Mouse (Mus musculus) gastrocnemius, adult 8-10 months (tissue): ENCODE measurements around the gene Pmp22. TPM values are rescaled to one million over a fixed set of nuclear protein-coding genes. Genes with fewer than 3 reads are reported as not detected.

Experiments
- DNase-seq, 2 experiments: peaks; one replicate each; pipeline ENCODE4 v3.0.0; 2022; ENCODE audit warnings: low spot score in 2 of 2
- total RNA-seq, 4 experiments: library from RNA; stranded (reverse); gene quantifications; 2 replicates each; pipeline ENCODE4 v1.2.4; 2022

Pmp22 gene
- total RNA-seq = 10 to 100 TPM; 12.7 to 25.4 (median 23.4) TPM

DNA sequence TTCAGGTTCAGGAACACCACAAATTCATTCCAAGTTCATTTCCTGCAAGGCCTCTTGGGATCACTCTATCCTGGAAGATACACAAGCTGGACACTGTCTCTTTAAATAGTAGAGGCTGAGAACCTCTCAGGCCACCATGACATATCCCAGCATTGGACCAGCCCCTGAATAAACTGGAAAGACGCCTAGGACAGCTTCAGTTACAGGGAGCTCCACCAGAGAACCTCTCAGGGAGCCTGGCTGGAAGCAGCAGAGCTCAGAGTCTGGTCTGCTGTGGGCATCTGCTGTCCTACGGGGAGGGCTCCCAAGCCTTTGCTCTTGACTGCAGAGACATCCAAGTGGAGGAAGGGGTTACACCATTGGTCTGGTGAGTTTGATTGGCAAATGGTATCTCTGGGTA lies at the start of gene Pmp22:
Pmp22 (plus strand) TSS at position 199 of the 400 bp plus-strand sequence.
- peak; percentile 46 to 56 for DNase-seq

DNA sequence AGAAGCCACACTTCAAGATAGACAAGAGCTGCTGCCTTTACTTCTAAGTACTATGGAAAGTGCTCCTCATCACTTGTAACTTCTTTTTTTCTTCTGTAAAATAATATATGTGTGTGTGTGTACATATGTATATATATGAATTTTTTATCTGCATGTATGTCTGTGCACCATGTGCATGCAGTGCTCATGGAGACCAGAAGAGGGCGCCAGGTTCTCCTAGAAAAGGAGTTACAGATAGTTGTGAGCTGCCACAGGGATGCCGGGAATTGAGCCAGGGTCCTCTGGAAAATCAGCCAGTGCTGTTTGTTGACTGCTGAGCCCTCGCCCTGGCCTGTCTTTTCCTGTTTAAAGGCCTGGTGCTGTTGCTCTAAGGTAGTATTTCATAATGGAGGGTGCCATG lies 44.2 kb upstream of the Pmp22 start:
- no peak for DNase-seq

DNA sequence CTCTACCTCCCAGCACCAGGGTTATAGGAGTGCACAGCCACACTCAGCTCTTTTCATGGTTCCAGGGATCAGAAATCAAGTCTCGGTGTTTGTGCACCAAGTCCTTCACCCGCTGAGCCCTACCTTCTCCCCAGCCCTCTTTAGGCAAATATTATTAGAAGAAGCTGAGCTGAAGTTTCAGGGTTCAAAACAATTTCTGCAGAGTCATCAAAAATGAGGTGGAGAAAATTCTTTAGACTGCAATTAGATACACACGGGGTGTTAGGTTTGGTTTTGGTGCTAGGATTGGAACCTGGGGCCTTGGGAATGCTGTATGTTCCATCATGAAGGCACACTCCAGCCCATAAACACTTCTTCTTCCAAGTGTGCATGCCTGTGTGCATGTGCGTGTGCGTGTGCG lies 40.1 kb upstream of the Pmp22 start:
- no peak for DNase-seq

DNA sequence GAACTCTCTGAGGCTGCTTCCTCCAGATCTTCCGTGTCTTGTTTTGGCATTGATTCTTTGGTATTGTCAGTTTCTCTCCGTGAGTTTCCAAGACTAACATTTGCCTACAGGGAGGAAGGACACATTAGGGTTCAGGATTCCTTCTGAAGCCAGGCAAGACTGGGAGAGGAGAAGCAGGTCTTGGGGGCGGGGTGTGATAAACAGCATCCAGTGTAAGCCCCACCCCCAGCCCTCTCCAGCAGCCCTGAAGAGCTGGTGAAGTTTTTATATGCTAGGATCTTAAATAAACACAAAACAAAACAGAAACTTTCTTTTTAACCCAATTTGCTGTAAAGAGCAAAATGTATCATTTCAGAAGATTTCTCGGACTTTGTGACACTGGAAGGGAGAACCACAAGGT lies 38.6 kb upstream of the Pmp22 start:
- no peak for DNase-seq

DNA sequence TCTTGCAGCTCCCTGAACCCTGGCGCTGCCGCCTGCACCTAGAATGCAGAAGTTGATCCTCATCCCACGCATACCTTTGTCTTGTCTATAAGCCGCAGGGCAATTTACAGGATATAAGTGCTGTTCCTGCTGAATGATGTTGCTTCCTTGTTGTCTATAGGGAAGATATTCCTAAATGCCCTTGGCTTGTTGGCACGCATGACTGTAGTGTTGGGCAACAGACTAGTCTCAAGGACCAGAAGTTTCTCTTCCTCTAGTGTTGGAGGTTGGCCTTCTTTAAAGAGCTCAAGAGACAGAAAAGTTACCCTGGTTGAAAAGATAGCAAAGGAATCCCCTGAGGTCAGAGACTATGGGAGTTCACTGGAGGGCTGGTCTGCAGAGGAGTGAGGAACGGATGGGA lies 37.8 kb upstream of the Pmp22 start:
- no peak for DNase-seq

DNA sequence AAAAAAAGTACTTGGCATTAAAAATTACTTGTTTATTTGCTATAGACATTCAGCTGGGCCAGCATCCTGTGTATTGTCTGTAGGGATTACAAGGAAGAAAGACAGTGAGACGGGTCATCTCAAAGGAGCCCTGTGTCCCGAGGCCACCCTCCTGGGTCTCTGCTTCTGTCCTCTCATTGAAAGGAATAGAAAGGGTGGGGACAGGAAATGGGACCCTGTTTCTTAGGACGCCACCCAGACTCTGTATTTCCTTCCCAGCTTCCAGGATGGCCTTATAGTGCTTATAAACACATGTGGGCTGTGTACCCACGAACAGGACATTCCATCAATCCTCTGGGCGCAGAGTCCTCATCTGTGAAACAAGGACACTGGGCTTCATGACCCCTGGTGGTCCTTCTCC lies 36.5 kb upstream of the Pmp22 start:
- no peak for DNase-seq

DNA sequence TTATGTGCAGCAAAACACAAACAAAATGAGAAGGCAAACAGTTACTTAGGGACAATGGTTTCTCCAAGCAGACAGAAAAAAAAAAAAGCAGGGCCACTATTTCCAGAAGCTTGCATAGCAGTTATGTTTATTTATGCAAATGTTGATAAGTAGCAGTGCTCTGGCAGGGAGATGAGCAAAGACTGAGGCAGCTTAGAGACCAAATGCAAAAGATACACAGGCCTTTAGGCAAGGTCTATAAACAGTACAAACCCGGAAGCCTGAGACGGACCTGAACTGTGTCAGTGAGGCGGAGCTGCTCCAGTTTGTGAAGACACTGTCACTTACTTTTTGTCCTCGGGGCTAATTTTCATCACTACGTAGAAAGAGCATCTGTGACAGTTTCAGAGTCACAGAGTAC lies 35.2 kb upstream of the Pmp22 start:
- DNase-seq = no peak

DNA sequence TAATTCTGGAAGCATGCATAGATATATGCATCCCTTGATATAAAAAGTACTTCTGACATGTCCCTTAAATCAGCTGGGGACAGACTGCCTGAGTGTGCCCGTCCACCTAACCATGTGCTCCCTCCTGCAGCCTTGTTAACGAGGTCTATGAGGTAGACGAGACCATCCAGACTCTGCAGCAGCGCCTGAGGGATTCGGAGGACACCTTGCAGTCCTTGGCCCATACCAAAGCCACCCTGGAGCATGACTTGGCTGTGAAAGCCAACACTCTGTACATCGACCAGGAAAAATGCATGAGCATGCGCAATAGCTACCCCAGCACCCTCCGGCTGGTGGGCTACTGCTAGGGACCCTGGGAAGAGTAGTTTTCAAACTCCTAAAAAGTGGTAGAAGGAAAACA lies 34.3 kb upstream of the Pmp22 start:
- DNase-seq = no peak

DNA sequence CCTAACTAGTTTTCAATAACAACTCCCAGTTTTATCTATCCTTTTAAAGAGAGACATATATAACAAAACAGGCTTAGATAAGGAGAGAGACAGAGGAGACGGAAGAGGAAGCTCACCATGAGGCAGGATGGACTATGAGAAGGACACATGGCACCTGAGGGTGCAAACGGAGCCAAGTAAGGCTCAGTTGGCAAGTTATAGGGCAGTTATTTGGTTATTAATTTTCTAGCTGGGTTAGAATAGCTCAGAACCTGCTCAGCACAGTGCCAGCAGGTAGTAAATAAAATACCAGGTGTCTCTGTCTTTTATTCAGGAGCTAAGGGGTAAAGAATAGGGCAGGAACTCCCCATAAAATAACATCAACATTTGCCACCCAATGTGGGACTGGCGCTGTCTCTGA lies 30.8 kb upstream of the Pmp22 start:
- DNase-seq = no peak

DNA sequence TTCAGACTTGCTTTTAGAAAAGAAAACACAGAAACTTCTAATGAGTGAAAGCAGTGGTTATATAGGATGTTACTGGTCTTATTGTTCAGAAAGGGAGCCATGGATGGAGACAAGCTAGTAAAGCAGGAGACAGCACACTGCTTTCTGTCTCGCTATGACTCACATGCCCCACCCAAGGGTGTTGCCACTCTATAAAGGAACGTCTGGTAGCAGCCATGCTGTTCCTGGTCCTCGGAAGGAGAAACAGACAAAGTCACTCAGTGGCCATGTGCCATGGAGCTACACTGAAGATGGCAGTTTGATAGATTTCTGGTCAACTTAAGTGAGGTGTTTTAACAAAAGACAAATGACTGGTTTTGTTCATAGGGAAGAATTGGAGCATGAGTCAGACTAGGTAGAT lies 29.4 kb upstream of the Pmp22 start:
- no peak for DNase-seq

DNA sequence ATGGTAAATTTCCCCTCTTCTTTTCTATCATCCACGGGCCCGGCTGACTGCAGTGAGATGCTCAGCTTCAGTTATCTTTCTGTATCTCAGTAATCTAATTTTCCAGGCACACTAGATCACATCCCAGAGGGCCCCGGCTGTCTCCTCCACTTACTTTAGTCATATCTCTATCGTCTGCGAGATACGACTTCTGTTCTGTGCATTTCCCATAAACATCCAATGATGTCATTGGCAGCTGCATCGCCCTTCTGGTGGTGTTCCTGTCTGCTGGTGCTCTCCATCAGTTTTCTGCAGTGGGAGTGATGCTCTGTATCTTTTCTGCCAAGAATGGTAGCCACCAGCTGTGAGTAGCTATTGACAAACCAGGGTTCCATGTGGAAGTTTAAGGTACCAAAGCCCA lies 25.5 kb upstream of the Pmp22 start:
- no peak for DNase-seq

DNA sequence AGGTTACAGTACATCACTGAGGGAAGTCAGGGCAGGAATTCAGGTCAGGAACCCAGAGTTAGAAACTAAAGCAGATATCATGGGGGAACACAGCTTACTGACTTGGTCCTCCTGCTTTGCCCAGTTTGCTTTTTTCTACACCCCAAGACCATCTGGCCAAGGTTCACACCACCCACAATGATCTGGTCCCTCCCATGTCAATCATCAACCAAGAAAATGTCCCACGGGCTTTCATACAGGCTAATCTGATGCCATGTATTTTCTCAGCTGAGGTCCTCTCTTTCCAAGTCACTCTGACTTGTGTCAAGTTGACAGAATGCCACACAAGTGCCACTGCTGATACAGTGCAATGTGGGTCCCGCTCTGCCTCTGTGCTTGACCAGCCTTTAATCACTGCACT lies 24.8 kb upstream of the Pmp22 start:
- DNase-seq = no peak

DNA sequence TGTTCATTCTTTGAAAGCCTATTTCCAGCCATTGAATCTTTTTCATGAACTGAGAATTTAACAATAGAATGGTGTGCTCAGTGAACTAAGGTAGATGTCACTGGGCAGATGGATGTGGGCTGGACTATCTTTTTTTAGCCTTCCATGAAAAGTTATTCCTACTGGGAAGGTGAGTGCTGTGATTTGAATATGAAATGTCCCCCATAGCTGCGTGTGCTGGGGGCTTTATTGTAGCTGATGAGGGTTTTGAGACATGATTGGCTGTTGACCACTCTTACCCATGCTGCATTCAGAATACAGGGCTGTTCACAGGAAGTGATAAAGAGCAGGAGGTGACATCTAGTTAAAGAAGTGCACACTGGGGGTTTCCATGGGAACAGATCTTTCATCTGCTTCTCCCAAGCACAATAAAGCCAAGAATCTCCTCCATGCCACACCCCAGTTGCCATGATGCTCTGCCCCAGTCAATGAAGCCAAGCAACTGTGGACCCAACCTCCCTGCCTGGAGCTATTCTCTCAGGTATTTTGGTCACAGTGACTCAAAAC lies 19.5 kb upstream of the Pmp22 start:
- no peak for DNase-seq

DNA sequence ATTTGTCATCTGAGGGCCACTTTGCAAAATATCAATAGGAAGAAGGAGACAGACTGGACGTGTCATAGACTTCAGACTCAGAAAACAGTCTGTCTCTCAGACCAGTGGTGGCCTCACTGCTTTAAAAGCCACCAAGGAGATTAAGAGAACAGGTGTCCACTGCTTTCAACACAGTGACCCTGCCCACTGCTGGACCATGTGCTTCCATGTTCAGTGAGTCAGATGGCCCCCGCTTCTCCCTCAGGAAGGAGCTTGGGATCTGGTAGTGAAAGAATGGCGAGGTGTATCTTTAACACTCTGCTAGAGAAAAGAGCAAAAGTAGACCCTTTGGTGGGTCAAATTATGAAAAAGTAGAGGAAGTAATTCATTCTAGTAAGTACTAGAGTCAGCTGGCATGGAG lies 18.5 kb upstream of the Pmp22 start:
- no peak for DNase-seq

DNA sequence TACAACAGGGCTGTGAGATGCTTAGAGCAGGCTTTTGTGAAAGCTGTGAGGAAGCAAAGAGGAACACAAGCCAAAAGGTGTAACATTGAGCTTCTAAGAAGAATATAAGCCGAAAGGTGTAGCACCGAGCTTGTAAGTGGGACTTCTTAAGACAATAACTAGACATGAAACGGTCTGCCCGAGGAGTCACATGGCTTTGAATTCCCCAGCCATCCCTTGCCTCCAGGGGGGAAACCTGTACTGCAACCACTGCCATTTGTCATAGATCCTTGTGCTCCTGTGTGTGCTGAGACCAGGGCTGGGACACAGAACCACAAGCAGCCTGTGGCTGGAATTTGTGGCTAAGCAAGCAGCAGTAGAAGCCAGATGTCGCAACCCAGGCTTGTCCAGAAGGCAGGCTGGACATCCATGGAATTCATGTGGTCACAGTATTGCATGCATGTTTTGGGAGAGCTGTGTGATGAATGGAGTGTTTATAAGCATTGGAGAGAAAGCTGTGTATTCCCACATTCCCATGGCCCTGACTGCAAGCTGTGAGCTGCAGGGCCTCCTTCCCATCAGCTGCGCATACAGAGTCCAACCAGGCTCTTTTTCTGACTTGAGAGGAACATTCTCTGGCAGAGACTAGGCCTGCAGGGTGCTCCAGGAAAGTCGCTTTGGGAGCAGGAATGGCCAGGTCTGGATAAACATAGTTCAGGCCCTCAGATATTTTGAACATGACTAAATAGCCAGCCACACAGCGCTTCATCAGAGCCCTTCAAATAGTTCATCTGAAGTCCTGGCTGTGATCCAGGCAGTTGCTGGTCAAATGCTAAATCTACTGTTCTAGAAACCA lies 13.8 kb upstream of the Pmp22 start:
- DNase-seq = peak; percentile 36 to 56

DNA sequence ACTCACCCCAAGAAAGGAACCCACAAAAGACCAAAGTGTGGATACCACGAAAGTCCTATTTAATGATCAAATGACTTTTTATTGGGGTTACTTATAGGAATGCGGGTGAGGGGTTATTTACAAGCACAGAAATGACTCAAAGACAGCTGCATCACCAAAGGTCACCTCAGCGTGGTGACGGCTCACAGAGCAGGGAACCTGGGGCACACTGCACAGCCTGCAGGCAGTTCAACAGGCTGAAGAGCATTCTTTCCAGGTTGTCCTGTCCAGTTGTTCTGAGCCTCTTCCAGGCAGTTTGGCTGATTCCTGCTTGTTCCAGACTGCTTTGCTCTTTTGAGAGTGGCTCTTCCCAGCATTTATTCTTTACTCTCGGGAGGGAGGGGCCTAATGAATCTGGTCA lies 12.1 kb upstream of the Pmp22 start:
- no peak for DNase-seq

DNA sequence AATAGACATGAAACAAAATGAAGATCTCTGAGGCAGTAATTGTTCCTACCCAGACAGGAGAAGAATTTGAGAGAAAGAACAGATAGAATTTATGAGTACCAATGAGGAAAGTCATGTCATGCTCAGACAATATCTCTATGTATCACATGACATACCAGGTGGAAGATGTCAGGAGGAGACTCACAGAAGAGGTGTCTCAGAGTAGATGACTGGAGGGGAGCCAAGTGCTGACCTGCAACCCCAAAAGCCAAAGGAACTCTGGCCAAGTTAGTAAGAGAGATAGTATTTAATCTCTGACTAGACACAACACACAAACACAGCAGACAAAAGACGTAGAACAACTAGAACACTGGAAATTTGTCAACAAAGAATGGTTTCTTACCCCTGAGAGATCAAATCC lies 11.5 kb upstream of the Pmp22 start:
- no peak for DNase-seq

DNA sequence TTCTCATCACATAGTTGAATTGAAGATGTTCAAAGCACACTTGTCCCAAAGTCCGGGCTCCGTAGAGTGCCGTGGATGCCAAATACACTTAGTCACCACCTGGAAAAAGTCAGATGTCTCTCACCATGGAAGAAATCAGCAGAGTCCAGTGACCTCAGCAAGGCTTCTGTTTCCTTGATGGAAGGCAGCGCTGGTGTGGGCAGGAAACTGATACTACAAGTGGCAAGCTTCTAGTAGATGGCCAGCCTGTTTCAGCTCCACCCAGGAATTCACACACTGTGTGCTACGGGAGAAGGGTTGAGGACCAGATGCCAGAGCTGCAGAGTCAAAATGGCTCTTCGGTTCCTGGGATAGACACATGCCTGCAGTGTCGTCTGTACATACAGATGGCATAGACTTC lies 9.0 kb upstream of the Pmp22 start:
- no peak for DNase-seq

DNA sequence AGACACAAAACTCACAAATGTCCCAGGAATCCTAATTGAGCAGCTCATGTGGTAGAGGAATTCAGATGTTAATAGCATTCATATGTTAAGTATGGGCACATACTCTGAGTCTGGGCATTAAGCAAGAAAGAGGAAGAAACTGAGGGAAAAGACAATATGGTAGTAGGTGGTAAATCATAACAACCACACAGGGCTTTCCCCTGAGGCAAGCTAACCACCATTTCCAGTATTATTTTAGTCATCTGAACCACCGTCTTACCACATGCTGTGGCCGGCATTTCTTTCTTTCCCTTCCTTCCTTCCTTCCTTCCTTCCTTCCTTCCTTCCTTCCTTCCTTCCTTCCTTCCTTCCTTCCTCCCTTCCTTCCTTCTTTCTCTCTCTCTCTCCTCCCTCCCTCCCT lies 6.5 kb upstream of the Pmp22 start:
- no peak for DNase-seq

DNA sequence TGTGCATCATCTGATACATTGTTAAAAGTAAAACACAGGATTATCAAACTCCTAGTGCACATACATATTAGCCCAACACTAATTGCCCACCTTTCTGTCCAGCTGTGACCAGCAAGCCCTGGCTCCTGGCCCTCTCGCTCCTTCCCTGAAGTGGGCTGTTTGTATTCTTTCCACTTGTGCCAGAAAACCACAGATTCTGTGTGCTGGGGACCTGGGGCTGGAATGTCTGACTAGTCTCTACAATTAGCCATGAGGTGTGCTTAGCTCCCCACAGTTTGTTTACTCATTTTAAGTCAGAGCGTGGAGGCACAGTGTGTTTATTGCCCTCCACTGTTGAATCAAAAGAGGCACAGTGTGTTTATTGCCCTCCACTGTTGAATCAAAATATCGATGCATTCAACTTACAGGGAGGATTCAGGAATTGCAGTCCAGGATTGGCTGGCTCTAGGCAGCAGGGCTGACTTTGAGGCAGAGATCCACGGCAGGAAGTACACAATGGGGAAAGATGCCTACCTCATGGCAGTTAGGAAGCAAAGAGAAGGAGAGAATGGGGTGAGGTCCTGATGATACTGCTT lies 5.9 kb upstream of the Pmp22 start:
- no peak for DNase-seq

DNA sequence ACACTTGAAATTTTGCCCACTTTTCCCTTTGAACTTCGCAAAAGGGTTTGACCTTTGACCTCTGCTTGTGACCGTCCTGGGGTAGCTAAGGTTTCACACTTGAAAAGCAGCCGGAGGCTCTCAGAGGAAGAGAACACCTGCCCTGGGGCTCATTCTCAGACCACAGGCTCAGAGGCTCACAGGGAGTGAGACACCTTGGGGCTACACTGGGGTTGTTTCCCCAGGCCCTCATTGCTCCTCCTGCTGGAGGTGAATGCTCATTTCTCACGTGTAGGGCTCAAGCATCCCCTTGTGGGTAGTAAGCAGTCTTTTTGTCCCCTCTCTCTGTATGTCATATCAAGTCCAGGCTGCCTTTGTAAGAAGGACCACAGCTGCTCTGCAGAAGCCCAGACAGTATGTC lies 4.5 kb upstream of the Pmp22 start:
- DNase-seq = no peak

DNA sequence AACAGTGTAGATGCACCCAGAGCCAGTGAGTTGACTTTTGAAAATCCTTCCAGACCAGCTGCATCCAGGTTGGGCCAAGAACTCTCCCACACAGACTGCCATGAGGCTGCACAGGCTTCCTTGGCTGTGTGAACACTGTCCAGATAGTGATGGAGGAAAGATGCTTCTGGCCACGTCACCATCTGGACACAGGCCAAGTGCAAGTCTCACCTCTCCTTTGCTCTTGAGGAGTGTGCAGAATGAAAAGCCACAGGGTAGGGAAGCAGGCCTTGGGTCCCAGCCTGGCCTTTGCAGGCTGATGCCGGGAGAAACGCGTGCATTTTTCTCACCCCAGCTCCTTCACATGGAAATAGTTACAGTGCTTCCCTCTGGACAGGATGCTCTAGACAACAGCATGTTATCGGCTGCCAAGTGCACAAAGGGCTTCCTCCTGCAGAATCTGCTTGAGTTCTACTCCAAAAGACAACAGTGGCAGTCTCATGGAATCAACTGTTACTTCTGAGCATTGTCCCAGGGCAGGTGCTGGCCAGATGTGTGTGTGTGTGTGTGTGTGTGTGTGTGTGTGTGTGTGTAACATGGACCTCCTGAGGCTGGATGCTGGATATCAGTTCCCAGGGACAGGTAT lies 2.8 kb upstream of the Pmp22 start:
- peak; percentile 39 to 50 for DNase-seq

DNA sequence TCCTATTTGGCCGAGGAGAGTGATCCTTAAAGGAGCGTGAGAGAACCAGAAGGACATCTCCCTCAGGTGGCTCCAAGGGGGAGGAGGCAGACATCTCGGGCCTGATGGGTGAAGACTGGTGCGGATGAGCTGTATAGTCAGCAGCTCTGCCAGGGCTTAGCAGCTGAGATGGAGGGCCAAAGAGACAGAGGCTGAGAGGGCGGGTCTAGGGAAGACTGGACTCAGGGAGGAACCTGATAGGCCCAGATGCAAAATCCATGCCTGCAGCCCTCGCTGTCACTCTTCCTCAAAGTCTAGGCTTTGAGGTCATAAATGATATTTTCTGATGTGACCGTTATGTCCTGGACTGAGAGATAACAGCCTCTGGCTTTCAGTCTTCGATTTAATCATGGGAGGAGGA lies 1.8 kb upstream of the Pmp22 start:
- no peak for DNase-seq
